Mouse (Mus musculus): ENCODE measurements around the gene Ankrd31.
"Not testable (repeated sequence)": the region's sequence is repeated elsewhere in the genome, so short reads cannot be mapped to it uniquely, and the experiment has no call there.

Gene Ankrd31

DNA sequence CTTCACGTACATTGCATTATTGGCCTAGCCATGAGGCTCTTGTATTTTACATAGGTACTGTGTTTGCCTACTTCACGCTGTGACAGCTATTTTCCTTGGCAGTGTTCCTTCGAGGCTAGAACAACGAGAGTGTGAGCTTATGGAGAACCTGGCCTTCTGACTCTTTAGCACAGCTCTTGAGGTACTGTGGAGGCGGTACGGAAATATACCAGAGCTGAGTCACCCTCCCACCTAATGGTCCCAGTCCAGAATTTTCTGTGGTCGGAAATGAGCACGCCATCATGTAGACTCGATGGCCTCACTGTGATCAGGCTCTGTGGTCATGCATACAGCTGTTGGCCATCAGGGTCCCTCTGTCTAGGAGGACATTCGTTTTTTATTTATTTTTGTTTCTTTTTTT is 191.6 kb downstream of the Ankrd31 start:
- peak; percentile 95 for DNase-seq (ENCODE audit: low read depth, low spot score)

DNA sequence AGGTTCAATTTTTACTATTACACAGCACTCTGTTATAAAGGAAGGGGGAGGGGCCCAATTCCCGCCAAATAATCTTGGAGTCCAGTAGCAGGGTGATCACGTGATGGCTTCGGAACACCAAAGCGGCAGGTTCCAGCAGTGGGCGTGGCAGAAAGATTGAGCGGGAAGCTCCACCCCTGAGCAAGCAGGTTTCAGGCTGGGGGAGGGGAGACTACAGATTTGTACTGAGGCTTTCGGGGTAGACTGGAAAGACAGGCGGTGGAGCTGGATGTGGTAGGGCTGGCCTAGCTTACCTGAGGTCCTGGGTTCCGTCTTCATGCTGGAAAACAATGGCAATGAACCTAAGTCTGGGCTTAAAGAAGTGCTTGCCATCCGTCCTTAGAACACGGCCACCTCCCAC is 193.4 kb downstream of the Ankrd31 start:
- not testable (repeated sequence) for DNase-seq (ENCODE audit: low read depth, low spot score)

DNA sequence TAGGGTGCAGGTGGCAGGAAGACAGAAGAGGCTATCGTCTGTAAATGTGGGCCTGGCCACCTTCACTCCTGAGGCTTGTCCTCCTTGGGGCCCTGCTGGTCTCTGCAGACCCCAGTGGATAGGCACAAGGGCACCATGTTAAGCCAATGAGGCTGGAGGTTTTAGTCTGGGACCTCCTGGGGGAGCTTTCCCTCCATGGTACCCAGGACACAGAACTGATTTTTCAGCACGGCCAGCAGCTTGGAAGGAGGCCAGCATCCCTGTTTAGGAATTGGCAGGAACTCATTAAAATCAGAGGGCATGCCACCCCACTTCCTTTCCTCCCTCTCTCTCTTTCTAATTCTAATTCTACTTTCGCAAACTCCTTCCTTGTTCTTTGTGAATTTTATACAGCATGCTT is 195.5 kb downstream of the Ankrd31 start:
- DNase-seq (ENCODE audit: low read depth, low spot score) = peak; percentile 49

DNA sequence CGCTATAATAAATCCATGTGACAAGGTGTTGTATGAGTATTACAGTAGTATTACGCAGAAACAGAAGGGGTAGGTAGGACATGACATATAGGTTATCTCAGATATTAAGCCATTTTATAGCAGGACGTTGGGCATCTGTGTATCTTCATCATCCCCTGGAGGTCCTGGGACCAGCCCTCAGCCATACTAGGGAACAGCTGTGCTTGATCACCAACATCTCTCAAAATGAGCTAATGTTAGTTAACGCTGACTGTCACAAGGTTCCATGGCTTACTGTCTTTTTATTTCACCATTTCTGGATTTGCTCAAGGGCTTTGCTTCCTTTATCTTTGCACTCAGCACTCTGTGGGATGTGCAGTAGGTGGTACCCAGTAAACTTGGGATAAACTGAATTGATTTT is 197.7 kb downstream of the Ankrd31 start:
- DNase-seq (ENCODE audit: low read depth, low spot score) = no peak

DNA sequence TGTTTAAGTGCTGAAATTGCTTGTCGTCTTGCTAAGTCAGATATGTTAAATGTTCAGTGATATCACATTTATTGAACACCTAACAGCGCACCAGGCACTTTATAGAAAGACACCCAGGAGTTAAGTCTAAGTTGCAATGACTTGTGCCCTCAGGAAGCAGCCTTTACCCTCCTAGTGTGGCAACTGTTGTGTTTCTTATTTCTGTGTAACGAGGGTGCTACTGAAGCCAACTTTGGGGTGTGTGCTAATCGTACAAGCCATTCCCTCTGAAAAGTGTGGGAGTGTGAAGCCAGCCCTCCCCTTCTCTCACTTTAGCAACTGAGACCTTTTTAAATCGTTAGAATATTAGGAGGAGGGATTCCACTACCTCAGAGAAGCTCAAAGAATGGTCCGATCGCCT is 199.7 kb downstream of the Ankrd31 start:
- DNase-seq (ENCODE audit: low read depth, low spot score) = no peak

DNA sequence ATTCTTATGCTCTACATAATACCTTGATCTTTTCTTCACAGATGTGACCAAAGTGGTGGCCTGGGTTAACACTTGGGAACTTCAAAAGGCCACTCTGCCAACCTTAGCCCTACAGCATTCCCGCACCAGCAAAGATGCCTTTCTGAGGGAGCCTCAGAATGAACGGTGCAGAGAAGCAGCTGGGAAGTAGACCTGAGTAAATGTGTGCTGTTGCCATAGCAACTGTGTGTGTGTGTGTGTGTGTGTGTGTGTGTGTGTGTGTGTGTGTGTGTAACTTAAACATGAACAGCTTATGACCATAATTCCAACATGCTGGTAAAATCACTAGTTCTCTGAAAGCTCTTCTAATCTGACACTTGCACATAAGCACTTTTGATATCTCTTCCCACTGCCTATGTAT is 203.8 kb downstream of the Ankrd31 start:
- DNase-seq (ENCODE audit: low read depth, low spot score) = no peak

DNA sequence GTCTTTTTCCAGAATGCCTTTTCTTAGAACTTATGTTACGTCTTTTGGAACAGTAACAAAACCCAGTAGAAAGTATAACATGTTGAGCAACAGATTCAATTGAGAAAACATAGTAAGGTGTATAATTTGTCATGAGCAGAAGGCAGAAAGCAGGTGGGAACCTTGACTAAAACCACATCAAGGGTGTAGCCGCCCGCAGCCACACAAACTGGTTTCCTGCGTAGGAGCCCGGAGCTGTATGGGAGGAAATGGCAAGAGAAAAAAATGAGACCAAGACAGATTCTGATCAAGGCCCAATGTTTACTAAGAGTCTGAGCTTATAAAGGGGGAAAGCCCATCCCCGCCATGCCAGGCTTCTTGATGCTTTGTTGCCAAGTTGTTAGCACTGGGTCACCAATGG is 208.4 kb downstream of the Ankrd31 start:
- DNase-seq (ENCODE audit: low read depth, low spot score) = no peak

Measured in 3T3-L1 (cell line).